Mouse (Mus musculus): ENCODE data around the gene Arl5b. TPM values are rescaled to one million over a fixed set of nuclear protein-coding genes. Genes with fewer than 3 reads are reported as not detected.

The Arl5b gene
- total RNA-seq (2014; fragmentation: Nextera tagmentation) (20.9 and 28.3 TPM in 2 replicates), total RNA-seq (2017) (23.8 and 29.7 TPM in 2 replicates), polyA plus RNA-seq (2012) (4.3 and 4.4 TPM in 2 replicates)

DNA sequence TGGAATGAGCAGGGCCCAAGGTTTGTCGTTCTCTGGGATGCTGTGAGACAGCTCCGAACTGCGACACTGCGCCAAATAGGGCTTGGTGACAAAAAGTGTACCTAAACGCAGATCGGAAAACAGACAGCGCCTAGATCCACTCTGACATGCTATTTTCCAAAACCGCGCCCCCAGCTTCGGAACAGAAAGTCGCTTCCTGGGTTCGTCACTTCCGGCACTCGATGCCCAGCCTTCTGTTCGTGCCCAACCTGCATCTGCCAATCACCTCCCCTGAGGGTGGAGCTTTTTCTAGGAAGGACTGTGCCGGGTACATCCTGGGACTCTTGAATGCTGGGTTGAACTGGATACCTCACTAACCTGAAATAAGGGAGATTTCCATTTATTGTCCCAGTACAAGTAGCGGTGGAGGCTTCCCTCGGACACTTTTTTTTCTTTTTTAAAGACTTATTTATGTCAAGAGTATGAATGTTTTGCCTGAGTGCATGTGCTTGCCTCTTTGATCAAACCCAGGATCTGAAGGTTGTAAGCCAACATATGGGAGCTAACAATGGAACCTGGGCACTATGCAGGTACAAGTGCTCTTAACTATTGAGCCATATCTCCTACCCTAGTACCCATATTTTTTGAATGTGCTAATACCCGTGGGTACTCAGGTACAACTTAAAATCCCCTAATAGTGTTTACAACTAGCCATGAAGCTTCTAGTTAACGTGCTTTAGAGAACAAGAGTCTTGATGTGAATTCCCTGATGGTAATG, at the start of gene Arl5b:
Gene Arl5b (plus strand): TSS at position 279 of the 757 bp plus-strand sequence.
- peak; percentile 70 for DNase-seq (ENCODE audit: low spot score)
- peak; percentile 100 for ATAC-seq (ENCODE audit: extremely low read depth, insufficient number of reproducible peaks, low FRiP score, poor library complexity, severe bottlenecking)
- H3K36me3 ChIP-seq (replicated peaks): peaks cover 21% of the 10 kb centered on the region
- no peak for TF ChIP-seq GATA2 (IDR thresholded peaks at IDR 0.05; ENCODE audit: borderline replicate concordance, low read depth, low read length)
- TF ChIP-seq CTCF (IDR thresholded peaks at IDR 0.05; ENCODE audit: low read depth, low read length): no peak
- no peak for TF ChIP-seq POLR2AphosphoS5 (IDR thresholded peaks at IDR 0.05; ENCODE audit: insufficient replicate concordance, low read depth, low read length)
- TF ChIP-seq GATA1 (IDR thresholded peaks at IDR 0.05; ENCODE audit: borderline replicate concordance, low read length): no peak
- TF ChIP-seq TAL1 (conservative IDR thresholded peaks at IDR 0.05; ENCODE audit: low read depth, low read length): no peak
- H3K27me3 ChIP-seq (ENCODE audit: insufficient read depth, low read length): no peaks in the 10 kb centered on the region
- no peaks in the 10 kb centered on the region for H3K9me3 ChIP-seq (replicated peaks)
- peak within 1 kb of the TSS; percentile 77 for H3K4me3 ChIP-seq (ENCODE audit: low read depth, low read length)
- peaks cover 21% of the 10 kb centered on the region for H3K4me1 ChIP-seq (ENCODE audit: insufficient read depth, low read depth, low read length)

DNA sequence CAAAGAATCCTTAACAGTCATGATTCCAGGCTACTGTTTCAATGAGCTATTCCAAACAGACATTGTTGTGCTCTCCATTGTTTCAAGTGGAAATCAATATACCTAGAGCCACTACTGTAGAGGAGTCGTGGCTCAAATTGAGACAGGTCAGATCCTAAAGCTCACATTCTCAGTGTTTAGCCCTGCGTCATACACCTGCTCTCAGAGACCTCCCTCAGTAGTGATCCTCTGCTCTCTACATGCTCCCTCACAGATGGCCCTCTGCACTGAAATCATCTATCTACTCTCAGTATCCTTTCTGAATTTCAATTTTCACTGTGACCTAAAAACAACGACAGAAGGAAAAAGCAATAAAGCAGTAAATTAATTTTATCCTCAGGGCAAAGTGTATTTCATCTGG, 41.7 kb upstream of the Arl5b start:
- Histone ChIP-seq H3K9me3 (replicated peaks) (no peaks in the 10 kb centered on the region), H3K27me3 (ENCODE audit: insufficient read depth, low read length) (no peaks in the 10 kb centered on the region), H3K4me1 (ENCODE audit: insufficient read depth, low read depth, low read length) (no peaks in the 10 kb centered on the region), H3K36me3 (replicated peaks) (peaks cover 37% of the 10 kb centered on the region), H3K4me3 (ENCODE audit: low read depth, low read length) (no peak overlapping the region)
- ATAC-seq (ENCODE audit: extremely low read depth, insufficient number of reproducible peaks, low FRiP score, poor library complexity, severe bottlenecking) (no peak), DNase-seq (ENCODE audit: low spot score) (no peak)
- no peak for TF ChIP-seq GATA1 (IDR thresholded peaks at IDR 0.05; ENCODE audit: borderline replicate concordance, low read length)
- no peak for TF ChIP-seq CTCF (IDR thresholded peaks at IDR 0.05; ENCODE audit: low read depth, low read length)
- no peak for TF ChIP-seq TAL1 (conservative IDR thresholded peaks at IDR 0.05; ENCODE audit: low read depth, low read length)

DNA sequence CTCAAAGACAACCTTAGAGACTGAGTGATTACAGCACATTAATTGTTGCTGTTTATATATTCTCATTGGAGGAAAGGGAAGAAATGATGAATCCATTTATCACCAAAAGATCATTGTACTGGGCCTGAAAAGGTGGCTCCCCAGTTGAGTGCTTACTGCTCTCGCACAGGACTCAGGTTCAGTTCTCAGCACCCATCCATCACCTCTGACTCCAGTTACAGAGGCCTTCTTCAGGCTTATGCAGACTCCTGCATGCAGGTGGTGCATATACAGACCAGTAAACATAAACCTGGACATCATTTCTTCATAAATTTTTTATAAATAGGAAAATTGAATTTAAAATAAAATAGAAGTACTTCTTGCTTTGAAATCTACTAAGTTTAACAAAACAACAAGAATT, 41.1 kb upstream of the Arl5b start:
- H3K36me3 ChIP-seq (replicated peaks): peaks cover 37% of the 10 kb centered on the region
- no peak for ATAC-seq (ENCODE audit: extremely low read depth, insufficient number of reproducible peaks, low FRiP score, poor library complexity, severe bottlenecking)
- TF ChIP-seq POLR2AphosphoS5 (IDR thresholded peaks at IDR 0.05; ENCODE audit: insufficient replicate concordance, low read depth, low read length) (no peak), CTCF (IDR thresholded peaks at IDR 0.05; ENCODE audit: low read depth, low read length) (no peak), TAL1 (conservative IDR thresholded peaks at IDR 0.05; ENCODE audit: low read depth, low read length) (no peak), GATA1 (IDR thresholded peaks at IDR 0.05; ENCODE audit: borderline replicate concordance, low read length) (no peak), GATA2 (IDR thresholded peaks at IDR 0.05; ENCODE audit: borderline replicate concordance, low read depth, low read length) (no peak)

DNA sequence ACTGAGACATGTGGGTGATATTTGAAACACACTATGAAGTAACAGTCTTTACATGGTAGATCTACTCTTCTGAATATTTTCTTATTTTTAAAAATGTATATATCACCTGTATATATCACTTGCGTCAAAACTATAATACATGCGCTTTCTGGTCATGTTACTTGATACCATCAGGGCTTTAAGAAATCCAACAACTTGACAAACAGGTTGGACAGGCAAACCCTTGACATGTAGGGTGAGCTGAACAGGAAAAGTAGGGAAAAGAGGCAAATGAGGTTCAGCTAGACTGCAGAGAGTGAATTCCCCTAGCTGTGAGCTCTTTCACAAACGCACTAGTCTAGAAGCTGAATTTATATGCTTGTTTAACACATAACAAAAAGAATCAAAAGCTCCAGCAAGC, 22.4 kb upstream of the Arl5b start:
- Histone ChIP-seq H3K4me3 (ENCODE audit: low read depth, low read length) (no peak overlapping the region), H3K27me3 (ENCODE audit: insufficient read depth, low read length) (no peaks in the 10 kb centered on the region), H3K9me3 (replicated peaks) (no peaks in the 10 kb centered on the region), H3K36me3 (replicated peaks) (peaks cover 37% of the 10 kb centered on the region), H3K4me1 (ENCODE audit: insufficient read depth, low read depth, low read length) (no peaks in the 10 kb centered on the region)
- ATAC-seq (ENCODE audit: extremely low read depth, insufficient number of reproducible peaks, low FRiP score, poor library complexity, severe bottlenecking): no peak
- TF ChIP-seq CTCF (IDR thresholded peaks at IDR 0.05; ENCODE audit: low read depth, low read length): no peak
- TF ChIP-seq POLR2AphosphoS5 (IDR thresholded peaks at IDR 0.05; ENCODE audit: insufficient replicate concordance, low read depth, low read length): no peak
- TF ChIP-seq GATA2 (IDR thresholded peaks at IDR 0.05; ENCODE audit: borderline replicate concordance, low read depth, low read length): no peak
- no peak for TF ChIP-seq GATA1 (IDR thresholded peaks at IDR 0.05; ENCODE audit: borderline replicate concordance, low read length)
- no peak for TF ChIP-seq TAL1 (conservative IDR thresholded peaks at IDR 0.05; ENCODE audit: low read depth, low read length)
- no peak for DNase-seq (ENCODE audit: low spot score)

More for the DNA sequence above, 41.1 kb upstream of the Arl5b start:
- Histone ChIP-seq H3K9me3 (replicated peaks) (no peaks in the 10 kb centered on the region), H3K4me3 (ENCODE audit: low read depth, low read length) (no peak overlapping the region), H3K4me1 (ENCODE audit: insufficient read depth, low read depth, low read length) (no peaks in the 10 kb centered on the region), H3K27me3 (ENCODE audit: insufficient read depth, low read length) (no peaks in the 10 kb centered on the region)
- DNase-seq (ENCODE audit: low spot score): no peak

DNA sequence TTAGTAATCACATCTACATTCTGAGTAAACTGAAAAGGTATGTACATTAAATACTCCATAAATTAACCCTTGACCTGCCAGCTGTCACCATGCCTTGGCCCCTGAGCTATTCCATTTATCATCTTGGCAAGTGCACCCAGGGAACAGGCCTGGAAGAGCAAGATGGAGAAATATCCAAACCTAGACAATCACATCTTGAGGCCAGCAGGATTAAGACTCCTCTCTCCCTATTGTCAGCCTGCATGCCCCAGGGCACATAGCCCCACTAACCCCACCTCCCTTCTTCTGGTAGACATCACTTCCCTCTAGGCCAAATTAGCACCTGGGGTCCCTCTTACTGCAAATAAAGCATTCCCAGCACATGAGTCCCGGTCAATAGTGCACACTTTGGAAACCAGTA, 21.4 kb upstream of the Arl5b start:
- Histone ChIP-seq H3K4me1 (ENCODE audit: insufficient read depth, low read depth, low read length) (no peaks in the 10 kb centered on the region), H3K9me3 (replicated peaks) (no peaks in the 10 kb centered on the region), H3K4me3 (ENCODE audit: low read depth, low read length) (no peak overlapping the region), H3K27me3 (ENCODE audit: insufficient read depth, low read length) (no peaks in the 10 kb centered on the region), H3K36me3 (replicated peaks) (peaks cover 40% of the 10 kb centered on the region)
- no peak for DNase-seq (ENCODE audit: low spot score)
- TF ChIP-seq CTCF (IDR thresholded peaks at IDR 0.05; ENCODE audit: low read depth, low read length) (no peak), GATA2 (IDR thresholded peaks at IDR 0.05; ENCODE audit: borderline replicate concordance, low read depth, low read length) (no peak)
- ATAC-seq (ENCODE audit: extremely low read depth, insufficient number of reproducible peaks, low FRiP score, poor library complexity, severe bottlenecking): no peak

DNA sequence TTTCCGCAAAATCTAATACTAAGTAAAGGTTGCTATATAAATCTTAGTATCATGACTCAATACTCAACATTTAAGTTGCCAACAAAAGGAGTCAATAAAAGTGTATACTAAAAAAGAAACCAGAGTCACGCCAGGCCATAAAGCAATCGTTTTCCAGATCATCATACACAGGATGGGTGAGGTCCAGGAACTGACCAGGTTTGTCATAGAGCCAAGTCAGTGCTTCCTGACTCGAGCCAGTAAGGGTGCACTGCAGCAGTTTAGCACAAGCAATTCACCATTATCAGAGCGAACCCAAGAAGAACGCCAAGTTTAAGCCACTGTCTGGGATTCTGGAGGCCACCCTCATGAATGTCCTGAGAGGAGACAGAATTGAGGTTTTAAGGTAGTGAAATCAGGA, 10.5 kb upstream of the Arl5b start:
- TF ChIP-seq CTCF (IDR thresholded peaks at IDR 0.05; ENCODE audit: low read depth, low read length) (no peak), GATA1 (IDR thresholded peaks at IDR 0.05; ENCODE audit: borderline replicate concordance, low read length) (no peak), GATA2 (IDR thresholded peaks at IDR 0.05; ENCODE audit: borderline replicate concordance, low read depth, low read length) (no peak), TAL1 (conservative IDR thresholded peaks at IDR 0.05; ENCODE audit: low read depth, low read length) (no peak), POLR2AphosphoS5 (IDR thresholded peaks at IDR 0.05; ENCODE audit: insufficient replicate concordance, low read depth, low read length) (no peak)
- Histone ChIP-seq H3K9me3 (replicated peaks) (no peaks in the 10 kb centered on the region), H3K27me3 (ENCODE audit: insufficient read depth, low read length) (no peaks in the 10 kb centered on the region), H3K4me3 (ENCODE audit: low read depth, low read length) (no peak overlapping the region), H3K4me1 (ENCODE audit: insufficient read depth, low read depth, low read length) (0 out of 2 replicates have a peak, but pooled peaks cover 2% of the 10 kb centered on the region), H3K36me3 (replicated peaks) (peaks cover 53% of the 10 kb centered on the region)
- ATAC-seq (ENCODE audit: extremely low read depth, insufficient number of reproducible peaks, low FRiP score, poor library complexity, severe bottlenecking) (no peak), DNase-seq (ENCODE audit: low spot score) (no peak)
